Mouse (Mus musculus): ENCODE measurements at regions not wholly inside any gene's neighbourhood (a gene's known extent, or its start where the extent isn't known, plus 50 kb on each side); places are given as distances from the start of the nearest gene placed in this dataset.

DNA sequence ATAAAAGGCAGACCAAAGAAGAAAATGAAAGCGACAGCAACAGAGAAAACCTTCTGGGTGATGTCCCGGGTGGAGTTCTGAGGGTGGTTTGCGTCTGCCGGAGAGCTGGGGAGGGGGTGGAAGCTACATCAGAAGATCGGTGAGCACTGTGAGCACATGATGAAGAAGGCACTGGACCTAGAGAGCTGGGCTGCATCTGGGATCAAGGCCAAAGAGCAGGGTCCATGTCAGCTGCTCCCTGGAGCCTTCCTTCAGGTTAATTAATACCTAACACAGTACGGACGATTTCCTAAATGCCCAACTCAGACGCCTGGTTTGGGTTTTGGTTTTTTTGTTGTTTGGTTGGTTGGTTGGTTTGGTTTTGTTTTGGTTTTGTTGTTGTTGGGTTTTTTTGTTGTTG, 228.6 kb upstream of the Zfp637 start:
- DNase-seq (ENCODE audit: low spot score in 2 of 2), result no peak

DNA sequence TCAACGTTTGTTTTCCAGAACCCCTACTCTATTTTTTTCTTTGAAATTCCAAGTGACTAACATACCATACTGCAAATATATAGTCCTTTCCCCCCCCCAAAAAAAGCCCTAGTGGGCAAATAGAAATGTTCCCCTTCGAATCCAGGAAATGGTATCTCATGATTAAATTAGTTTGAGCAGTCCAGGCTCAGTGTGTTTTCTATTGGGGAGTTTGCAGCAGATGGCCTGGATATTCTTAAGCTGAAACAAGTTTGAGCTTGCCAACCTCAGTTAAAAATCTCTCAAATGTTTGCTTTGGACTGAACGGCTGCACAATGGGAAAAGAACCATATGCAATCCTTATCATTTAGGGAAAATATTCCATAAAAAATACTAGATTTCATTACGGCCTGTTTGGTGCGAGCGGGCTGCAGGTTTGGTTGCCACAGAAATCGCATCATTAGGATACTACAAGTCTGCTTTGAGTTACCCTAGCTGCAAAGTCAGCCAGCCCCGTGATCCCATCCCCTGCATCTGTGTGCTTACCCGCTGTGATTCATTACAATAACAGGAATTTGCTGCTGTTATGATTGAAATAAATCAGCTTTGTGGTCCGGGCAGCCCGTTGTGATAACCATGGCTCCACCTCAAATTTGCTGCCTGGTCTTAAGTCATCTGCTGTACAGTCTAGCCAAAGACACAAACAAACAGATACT, 227.2 kb upstream of the Zfp637 start:
- peak in 1 of 2 experiments; percentile 5 for DNase-seq (ENCODE audit: low spot score in 2 of 2)

DNA sequence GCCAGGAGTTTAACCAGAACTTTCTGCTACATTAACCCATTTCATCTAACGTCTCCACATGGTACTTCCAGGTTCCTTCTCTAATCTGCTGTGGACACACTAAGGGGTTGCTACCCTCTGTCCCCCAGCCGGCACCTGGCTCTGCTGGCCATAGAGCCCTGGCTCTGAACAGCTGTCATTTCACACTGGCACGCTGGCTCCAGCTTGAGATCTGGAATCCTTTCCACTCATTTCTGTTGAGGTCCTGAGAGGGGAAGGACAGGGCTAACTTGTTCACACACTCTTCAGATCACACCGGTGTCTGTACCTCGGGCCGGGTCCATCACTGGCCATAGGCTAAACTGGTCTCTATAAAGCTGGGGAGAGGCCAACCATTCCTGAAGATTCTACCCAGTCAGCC, 226.6 kb upstream of the Zfp637 start:
- no peak for DNase-seq (ENCODE audit: low spot score in 2 of 2)

DNA sequence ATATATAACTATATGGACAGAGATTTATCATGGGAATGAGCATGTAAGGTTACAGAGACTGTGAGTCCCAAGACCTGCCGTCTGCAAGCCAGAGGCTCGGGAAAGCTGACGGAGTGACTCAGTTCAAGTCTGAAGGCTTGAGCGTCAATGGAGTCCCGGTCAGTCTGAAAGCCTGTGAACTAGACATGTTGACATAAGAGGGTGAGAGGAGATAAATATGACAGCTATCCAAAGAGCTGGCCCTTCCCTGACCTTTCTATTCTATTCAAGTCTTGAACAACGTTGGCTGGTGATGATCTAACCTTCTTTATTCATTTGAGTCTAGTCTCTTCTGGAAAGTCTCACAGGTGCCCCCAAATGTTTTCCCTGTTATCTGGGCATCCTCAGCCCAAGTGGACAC, 223.8 kb upstream of the Zfp637 start:
- DNase-seq (ENCODE audit: low spot score in 2 of 2), result no peak

DNA sequence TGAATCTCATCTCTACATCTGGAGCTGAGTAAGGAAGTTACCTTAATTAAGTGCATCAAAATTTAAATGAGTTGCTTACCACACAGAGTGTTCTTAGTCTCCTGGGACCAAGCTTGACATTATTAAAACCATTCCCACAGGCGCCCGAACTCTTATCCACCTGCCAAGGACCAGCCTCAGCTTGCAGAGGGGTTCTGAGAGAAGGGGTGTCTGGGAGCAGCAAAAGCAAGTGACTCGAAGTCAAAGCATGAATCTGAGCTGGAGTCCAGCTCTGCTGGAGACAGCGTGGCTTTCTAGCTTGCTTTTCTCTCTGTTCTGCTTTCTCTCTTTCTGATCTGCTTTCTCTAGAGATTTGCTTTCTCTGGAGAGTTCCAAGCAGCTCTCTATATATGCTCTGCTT, 223.0 kb upstream of the Zfp637 start:
- no peak for DNase-seq (ENCODE audit: low spot score in 2 of 2)

DNA sequence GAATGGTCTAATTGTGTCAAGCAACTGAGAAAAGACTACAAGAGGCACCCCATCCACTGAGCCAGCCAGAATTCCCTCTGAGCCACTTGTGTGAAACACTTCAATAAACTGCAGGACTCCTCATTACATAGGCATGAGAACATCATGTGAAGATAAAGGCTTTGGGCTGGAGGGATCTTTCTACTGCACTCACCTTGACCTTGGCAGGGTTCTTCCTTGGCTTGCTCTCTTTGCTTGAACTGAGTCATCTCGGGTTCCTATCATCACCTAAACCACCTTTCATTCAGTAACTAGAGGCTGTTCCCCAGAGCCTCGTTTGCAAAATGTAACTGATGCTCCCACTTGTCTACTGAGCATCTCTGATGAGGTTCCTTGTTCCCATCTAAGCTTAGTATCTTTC, 221.4 kb upstream of the Zfp637 start:
- no peak for DNase-seq (ENCODE audit: low spot score in 2 of 2)

DNA sequence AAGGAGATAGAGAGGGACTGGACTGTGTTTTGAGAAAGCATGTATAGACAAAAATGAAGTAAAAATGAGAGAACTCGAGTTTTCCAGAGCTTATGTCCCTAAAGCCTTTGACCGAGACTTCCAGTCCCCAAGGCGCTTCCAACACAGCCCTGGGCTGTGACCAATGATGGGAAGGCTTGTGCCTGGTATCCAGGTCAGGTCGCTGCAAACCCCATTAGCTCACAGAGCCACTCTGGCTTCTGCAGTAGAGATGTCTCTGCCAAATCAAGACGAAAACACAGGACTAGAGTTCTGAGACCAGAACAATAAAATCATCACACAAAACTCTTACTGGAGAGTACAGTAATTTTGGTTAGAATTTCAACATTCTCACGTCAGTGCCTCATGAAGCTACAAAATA, 218.5 kb upstream of the Zfp637 start:
- no peak for DNase-seq (ENCODE audit: low spot score in 2 of 2)

DNA sequence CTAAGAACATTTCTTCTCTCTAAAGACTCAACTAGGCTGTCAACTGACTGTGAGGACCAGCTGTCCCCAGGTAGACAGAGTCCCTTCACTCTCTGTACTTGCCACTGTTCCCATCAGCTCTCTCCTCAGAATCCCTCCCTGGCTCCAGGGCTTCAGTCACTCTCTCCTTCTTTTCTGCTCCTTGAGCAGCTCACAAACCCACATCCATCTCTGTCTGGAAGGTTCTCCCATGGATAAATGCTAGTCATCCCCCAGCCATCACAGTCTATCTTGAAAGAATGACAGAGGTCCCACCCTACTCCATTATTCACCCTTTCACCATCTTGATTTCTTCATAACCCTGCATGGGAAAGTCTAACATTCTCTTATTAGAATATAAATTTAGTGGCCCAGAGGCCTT, 218.0 kb upstream of the Zfp637 start:
- no peak for DNase-seq (ENCODE audit: low spot score in 2 of 2)

DNA sequence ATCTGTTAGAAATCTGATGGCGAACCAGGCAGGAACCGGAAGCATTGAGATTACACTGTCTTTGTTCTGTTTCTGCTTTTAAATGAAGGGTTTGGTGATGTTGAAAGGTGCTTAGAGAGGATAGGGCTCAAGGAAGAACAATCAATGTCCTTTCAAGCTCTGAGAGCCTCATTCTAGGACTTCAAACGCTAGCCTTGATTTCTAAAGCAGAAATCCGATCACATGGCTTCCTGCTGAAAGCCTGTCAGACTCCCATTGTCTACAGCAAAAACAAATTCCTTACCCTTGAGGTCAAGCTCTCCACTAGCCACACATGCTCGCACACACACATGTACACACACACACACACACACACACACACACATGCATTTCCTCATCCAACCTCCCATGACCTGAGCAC, 215.3 kb upstream of the Zfp637 start:
- DNase-seq (ENCODE audit: low spot score in 2 of 2), result no peak

DNA sequence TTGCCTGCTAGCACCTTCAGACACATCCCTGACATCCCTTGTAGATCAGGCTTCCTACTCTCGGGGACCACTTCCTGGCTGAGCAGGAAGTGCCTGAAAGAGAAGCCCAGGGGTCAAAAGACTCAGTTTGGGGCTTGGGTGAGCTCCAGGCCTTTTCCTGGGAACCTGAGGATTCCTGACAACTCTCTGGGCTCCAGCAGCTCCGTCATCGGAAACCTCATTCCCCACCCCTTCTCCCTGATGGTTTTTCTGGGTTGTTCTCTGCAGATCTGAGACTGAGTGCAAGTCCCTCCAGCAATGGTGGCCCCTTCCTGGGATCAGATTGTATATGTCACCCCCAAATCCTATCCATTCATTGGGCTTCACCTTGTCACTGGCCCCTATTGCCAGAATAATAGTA, 213.5 kb upstream of the Zfp637 start:
- no peak for DNase-seq (ENCODE audit: low spot score in 2 of 2)

DNA sequence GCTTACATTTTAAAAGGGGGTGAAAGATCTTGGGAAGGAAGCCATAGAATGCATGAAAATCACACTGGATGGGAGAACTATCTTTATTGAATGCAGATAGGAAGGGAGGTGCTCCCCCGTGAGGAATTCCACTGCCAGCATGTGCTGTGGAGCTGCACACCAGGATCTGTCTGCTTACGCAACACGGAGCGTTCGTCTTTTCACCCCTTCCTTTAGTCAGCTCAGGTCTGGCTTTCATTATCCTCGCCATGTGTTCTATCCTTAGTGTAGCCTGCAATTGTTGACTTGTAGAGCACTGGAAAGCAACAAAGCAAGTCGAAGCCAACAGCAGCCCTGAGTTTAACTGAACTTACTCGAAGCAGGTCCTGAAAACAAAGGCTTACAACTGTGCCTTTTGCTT, 194.4 kb upstream of the Zfp637 start:
- DNase-seq (ENCODE audit: low spot score in 2 of 2), result peak; percentile 3 to 11

DNA sequence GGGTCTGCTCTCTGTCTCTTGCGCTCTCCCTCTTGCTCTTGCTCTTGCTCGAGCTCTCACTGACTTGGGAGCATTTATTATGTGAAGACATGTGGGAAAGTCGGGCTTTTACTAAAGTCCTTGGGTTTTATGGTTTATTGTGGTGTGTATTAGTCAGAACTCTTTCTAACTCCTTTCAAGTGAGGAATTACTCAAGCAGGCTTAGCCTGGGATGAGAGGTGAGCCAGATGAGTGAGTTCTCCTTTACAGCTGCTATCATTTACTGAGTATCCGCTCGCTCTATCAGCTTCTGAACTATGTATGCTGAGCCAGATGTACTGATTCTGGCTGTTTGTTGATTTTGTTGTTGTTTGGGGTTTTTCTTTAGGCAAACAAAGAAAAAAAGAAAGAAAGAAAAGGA, 190.4 kb upstream of the Zfp637 start:
- DNase-seq (ENCODE audit: low spot score in 2 of 2), result no peak

DNA sequence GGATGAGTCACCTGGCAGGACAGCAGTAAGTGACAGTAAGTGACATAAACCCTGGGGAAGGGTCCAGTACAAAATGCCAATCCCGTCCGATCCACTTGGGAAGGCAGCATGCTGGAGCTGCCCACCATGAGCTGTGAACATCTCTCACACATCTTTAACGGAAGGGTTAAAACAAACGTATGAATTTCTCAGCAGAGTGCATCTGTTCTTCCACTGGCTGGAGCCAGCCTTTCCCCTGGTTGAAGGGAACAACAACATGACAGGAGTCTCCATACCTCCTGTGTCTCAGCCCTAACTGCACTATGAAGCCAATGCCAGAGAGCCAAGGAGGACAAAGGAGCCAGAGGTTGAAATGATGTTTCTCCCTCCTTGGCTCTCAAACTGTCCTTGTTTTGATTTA, 189.4 kb upstream of the Zfp637 start:
- DNase-seq (ENCODE audit: low spot score in 2 of 2), result no peak

DNA sequence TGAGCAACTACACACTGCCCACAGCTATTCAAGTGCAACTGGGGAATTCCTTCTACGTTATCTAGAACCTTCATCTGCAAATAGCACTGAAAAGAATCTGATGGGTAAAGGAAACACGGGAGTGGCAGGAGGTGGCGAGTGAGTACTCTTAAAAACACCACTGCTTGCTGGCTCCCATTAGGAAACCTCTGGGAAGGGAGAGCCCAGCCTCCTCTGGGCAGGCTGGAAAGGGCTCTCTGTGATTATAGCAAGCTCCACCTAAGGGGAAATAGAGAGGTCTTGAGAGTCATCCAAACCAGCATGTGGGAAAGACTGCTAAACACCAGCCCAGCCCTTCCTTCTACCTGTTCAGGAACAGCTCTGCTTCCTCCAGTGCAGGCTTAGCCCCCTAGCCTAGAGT, 189.0 kb upstream of the Zfp637 start:
- DNase-seq (ENCODE audit: low spot score in 2 of 2), result no peak

DNA sequence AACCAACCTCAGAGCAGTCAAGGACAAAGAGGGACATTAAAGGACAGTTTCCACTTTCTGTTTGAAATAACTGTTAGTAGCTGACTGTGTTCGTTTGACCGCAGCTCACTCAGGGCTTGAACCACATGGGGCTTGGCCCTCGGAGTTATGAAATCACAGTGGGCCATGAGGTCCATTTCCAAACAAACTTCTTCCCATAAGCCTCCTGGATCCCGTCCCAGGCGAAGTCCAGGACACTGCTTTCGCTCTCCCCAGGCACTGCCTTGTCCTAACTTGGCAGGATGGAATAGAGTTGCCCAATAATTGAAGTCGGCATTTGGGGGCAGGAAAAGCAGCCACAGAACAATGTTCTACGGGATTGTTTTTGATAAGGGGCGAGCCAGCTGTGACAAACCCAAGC, 188.1 kb upstream of the Zfp637 start:
- DNase-seq (ENCODE audit: low spot score in 2 of 2), result peak in 1 of 2 experiments; percentile 9

DNA sequence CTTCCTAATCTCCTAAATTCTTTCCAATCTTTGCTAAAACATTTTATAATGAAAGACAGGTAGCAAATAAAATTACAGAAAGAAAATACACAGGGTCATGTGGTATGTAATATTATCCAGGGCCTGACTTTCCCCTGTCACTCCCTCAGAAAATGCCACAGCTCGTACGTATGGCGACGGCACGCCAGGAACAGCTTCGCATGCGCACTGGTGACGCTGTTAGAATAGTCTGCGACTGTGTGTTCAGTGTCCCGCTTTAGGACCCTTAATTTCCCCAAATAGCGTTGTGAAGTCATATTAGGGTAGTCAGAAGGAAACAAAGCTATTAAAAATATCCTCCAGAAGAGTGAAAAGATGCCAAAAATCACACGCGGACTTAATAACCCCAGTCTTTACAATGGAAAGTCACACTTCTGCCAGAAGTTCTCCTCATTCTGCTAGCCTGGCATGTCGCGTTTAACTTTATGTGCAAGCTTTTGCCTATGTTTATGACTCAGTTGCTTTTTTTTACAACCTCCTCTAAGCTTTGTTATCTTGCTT, 187.0 kb upstream of the Zfp637 start:
- DNase-seq (ENCODE audit: low spot score in 2 of 2), result no peak

DNA sequence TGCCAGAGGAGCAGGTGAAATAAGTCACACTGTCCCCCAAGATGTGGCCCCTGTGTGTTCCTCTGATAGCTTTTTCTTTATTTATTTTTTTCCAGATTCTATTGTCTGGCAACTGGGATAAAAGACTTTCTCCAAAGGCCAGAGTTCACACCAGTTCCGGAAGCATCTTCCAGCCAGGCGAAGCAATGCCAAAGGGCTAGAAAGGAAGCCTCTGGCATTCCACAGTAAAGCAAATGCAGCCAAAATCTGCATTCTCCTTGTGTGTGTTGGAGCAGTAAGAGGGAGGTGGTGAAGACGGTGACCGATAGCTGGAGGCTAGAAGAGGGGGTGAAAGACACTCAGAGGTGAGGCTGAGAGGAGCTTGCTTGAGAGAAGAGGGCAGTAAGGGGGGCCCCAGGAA, 185.0 kb upstream of the Zfp637 start:
- DNase-seq (ENCODE audit: low spot score in 2 of 2), result no peak

DNA sequence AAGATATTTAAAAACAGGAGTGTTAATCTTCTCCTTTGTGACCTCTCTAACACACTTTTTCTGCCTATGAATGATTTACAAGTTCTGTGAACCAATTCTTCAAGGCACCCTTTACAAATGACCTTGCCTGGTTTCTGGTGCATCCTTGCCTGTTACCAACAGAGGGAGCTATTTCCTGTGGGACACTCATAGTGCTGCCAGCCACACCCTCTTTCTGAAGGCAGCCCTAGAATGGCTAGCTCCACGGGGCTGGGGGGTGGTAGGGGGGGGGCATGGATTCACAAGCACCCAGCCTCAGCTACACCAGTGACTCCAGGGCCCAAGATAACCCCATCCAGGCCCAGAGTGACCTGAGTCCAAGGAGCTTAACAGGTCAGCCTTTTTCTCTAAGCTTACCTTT, 180.4 kb upstream of the Zfp637 start:
- peak in 1 of 2 experiments; percentile 9 for DNase-seq (ENCODE audit: low spot score in 2 of 2)

DNA sequence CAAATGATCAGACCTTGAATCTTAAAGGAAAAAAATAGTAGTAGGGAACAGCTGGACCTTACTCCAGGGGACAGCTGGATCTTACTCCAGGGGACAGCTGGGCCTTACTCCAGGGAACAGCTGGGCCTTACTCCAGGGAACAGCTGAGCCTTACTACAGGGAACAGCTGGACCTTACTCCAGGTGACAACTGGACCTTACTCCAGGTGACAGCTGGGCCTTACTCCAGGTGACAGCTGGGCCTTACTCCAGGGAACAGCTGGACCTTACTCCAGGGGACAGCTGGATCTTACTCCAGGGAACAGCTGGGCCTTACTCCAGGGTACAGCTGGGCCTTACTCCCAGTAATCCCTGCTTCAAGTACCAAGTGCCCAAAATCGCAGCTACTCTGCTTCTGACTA, 178.3 kb upstream of the Zfp637 start:
- no peak for DNase-seq (ENCODE audit: low spot score in 2 of 2)

DNA sequence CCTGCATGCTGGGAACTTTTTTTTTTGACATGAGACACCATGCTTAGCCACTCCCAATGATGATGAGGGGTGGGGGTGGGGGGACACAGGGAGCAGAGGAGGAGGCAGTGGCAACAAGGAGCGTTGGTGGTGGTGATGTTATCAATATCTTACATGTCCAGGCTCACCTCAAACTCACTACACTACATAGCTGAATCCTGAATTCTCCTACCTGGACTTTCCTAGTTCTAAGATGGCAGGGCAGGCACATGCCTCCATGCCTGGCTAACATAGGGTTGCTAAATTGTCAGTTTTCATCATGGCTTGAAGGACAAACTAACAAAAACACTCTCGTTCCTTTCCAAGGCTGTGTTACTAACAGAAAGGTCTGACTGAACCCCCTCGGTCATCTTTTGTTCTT, 170.6 kb upstream of the Zfp637 start:
- DNase-seq (ENCODE audit: low spot score in 2 of 2), result no peak

DNA sequence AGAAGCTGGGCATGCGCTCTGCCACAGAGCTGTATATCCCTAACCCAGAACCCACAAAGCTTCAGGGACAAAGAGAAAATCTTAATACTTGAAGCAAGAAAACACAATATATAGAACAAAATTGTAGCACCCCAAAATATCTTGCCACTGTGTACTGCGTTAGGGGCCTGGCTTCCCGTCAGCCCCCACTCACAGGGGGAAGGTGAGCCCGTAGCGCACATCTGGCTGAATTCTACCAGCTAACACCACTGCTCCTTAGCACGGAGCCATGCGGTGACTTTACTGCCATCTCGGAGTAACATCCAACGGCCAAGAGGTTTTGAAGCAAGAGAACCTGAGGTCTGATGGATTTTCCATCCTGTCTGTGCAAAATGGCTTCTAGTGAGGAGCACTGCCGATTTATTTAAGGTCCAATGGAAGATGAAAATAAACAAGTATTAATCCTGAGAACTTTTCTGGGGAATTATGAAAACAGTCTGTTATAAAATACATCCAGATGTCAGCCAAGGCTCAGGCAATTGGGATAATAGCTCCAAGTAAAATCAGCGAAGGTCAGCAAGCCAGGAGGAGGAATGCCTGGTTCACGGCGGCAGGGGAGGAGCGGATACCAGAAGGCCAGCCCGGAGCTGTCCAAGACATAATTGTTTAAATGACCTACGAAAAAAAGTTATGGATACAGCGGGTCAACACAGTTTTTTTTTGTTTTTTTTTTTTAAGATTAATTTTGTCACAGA, 170.0 kb upstream of the Zfp637 start:
- no peak for DNase-seq (ENCODE audit: low spot score in 2 of 2)

DNA sequence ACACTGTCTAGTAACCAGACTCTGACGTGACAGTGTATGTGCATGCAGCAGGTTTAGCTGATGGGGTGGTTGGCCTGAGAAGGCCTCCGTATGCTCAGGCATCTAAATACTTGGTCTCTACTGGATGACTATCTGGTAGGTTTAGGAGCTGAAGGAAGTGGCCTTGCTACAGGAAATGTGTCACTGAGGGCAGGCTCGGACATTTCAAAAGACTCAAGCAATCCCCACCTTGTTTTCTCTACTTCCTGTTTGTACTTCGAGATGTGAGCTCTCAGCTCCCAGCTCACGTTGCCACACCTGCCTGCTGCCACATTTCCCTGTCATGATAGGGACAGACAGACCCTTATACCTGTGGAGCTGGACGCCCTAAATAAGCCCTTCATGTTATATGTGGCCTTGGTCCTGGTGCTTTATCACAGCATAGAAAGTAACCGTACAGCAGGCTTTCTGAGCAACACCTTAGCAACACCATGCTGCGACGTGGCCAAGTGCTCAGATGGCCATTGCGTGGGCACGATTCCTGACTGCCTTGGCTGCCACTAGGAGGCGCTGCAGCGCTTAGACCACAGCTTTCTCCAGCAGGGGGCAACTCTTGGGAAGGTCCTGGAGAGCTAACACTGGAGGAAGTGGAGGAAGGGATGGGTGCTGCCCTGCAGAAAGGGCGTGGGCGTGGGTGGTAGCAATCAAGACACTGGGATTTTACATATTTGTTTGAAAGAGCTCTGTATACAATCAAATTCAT, 165.8 kb upstream of the Zfp637 start:
- DNase-seq (ENCODE audit: low spot score in 2 of 2), result no peak

All from left cerebral cortex, adult 9 months (tissue).